Mouse (Mus musculus) CH12.LX (cell line): Measurements from ENCODE around the gene Mkln1. TPM values are rescaled to one million over a fixed set of nuclear protein-coding genes. Genes with fewer than 3 reads are reported as not detected.

Experiments used
- DNase-seq: peaks from one replicate; pipeline ENCODE4 v3.0.0-alpha.2; 2013; ENCODE audit errors: extremely low read depth
- H3K27ac ChIP-seq: 2 replicates; pipeline ENCODE4 v1.5.1; 2012; ENCODE audit warnings: low read depth, mild to moderate bottlenecking, control low read depth, moderate library complexity; ENCODE audit not compliant: insufficient read depth
- H3K27me3 ChIP-seq: replicated peaks from 2 replicates; pipeline ENCODE3; 2012; ENCODE audit warnings: inconsistent platforms
- H3K36me3 ChIP-seq, 2 experiments: replicated peaks in 1 of 2; 2 replicates each; pipeline versions ENCODE3 to v1.6.1; 2012; ENCODE audit warnings: inconsistent platforms in 1 of 2, low read length in 1 of 2, mild to moderate bottlenecking in 1 of 2, mixed read lengths in 1 of 2, moderate library complexity in 1 of 2; ENCODE audit not compliant: control insufficient read depth in 1 of 2, insufficient read depth in 1 of 2
- H3K4me1 ChIP-seq, 2 experiments: 2 replicates each; pipeline ENCODE4 v1.6.1; 2012; ENCODE audit warnings: inconsistent platforms in 1 of 2, moderate library complexity in 1 of 2; ENCODE audit not compliant: insufficient read depth in 2 of 2, control insufficient read depth in 1 of 2
- H3K4me2 ChIP-seq: 2 replicates; pipeline ENCODE4 v1.6.1; 2012; ENCODE audit warnings: low read depth, mild to moderate bottlenecking, control low read depth; ENCODE audit not compliant: poor library complexity, insufficient read depth, severe bottlenecking
- H3K4me3 ChIP-seq, 3 experiments: fragments of 150-350 bp in 1 of 3; sonication (generic) in 1 of 3; replicated peaks in 1 of 3; 2 replicates each; pipeline versions ENCODE3 to v1.5.1; 2011 to 2012; ENCODE audit warnings: low read depth in 2 of 3, low read length in 2 of 3, mild to moderate bottlenecking in 2 of 3, moderate library complexity in 2 of 3, control low read depth in 1 of 3, improper control_type of control experiment in 1 of 3, inconsistent platforms in 1 of 3, mixed read lengths in 1 of 3; ENCODE audit not compliant: poor library complexity in 1 of 3
- H3K79me2 ChIP-seq: replicated peaks from 2 replicates; pipeline ENCODE4 v1.6.1; 2012; ENCODE audit warnings: mild to moderate bottlenecking, moderate library complexity; ENCODE audit not compliant: control insufficient read depth, poor library complexity, insufficient read depth, severe bottlenecking; ENCODE audit errors: extremely low read depth
- H3K9ac ChIP-seq: 2 replicates; pipeline ENCODE4 v1.6.1; 2012; ENCODE audit warnings: low read depth, mild to moderate bottlenecking, control low read depth, moderate library complexity; ENCODE audit not compliant: insufficient read depth
- H3K9me3 ChIP-seq: replicated peaks from 2 replicates; pipeline ENCODE3; 2012; ENCODE audit warnings: low read length, inconsistent platforms, mixed read lengths
- BHLHE40 ChIP-seq: IDR thresholded peaks from 2 replicates; pipeline ENCODE4 v1.6.1; 2011; ENCODE audit warnings: mild to moderate bottlenecking, low read depth, low read length, improper control_type of control experiment
- CHD1 ChIP-seq: IDR thresholded peaks from 2 replicates; pipeline ENCODE4 v1.6.1; 2012; ENCODE audit warnings: low read depth, low read length, improper control_type of control experiment, inconsistent platforms
- CHD2 ChIP-seq: IDR thresholded peaks from 2 replicates; pipeline ENCODE4 v1.6.1; 2011; ENCODE audit warnings: low read length, improper control_type of control experiment
- CTCF ChIP-seq, 2 experiments: IDR thresholded peaks in 1 of 2; conservative IDR thresholded peaks in 1 of 2; 2 replicates each; pipeline ENCODE4 v1.5.1; 2011 to 2012; ENCODE audit warnings: low read depth in 2 of 2, low read length in 2 of 2, improper control_type of control experiment in 1 of 2, inconsistent platforms in 1 of 2, mild to moderate bottlenecking in 1 of 2, moderate library complexity in 1 of 2
- EP300 ChIP-seq: IDR thresholded peaks from 2 replicates; pipeline ENCODE4 v1.6.1; 2011; ENCODE audit warnings: low read length, improper control_type of control experiment
- GABPA ChIP-seq: IDR thresholded peaks from 2 replicates; pipeline ENCODE4 v1.6.1; 2012; ENCODE audit warnings: low read depth, low read length, improper control_type of control experiment, inconsistent platforms; ENCODE audit not compliant: insufficient replicate concordance
- HCFC1 ChIP-seq: IDR thresholded peaks from 2 replicates; pipeline ENCODE4 v1.6.1; 2012; ENCODE audit warnings: low read depth, mild to moderate bottlenecking, inconsistent platforms, low read length, improper control_type of control experiment
- IRF4 ChIP-seq: IDR thresholded peaks from 2 replicates; pipeline ENCODE4 v1.6.1; 2014; ENCODE audit warnings: low read depth, mild to moderate bottlenecking, inconsistent platforms, low read length, improper control_type of control experiment
- JUN ChIP-seq: IDR thresholded peaks from 2 replicates; pipeline ENCODE4 v1.6.1; 2011; ENCODE audit warnings: low read depth, mild to moderate bottlenecking, low read length, improper control_type of control experiment, moderate library complexity; ENCODE audit not compliant: insufficient read depth
- KAT2A ChIP-seq: IDR thresholded peaks from 2 replicates; pipeline ENCODE4 v1.6.1; 2012; ENCODE audit warnings: low read length, improper control_type of control experiment, inconsistent platforms; ENCODE audit not compliant: insufficient replicate concordance
- MAFK ChIP-seq: IDR thresholded peaks from 2 replicates; pipeline ENCODE4 v1.6.1; 2011; ENCODE audit warnings: low read length, improper control_type of control experiment; ENCODE audit not compliant: insufficient replicate concordance
- MAX ChIP-seq: IDR thresholded peaks from 2 replicates; pipeline ENCODE4 v1.6.1; 2011; ENCODE audit warnings: low read length, improper control_type of control experiment
- MYC ChIP-seq: IDR thresholded peaks from 2 replicates; pipeline ENCODE4 v1.6.1; 2011; ENCODE audit warnings: low read depth, mild to moderate bottlenecking, improper control_type of control experiment, low read length
- NELFE ChIP-seq: IDR thresholded peaks from 2 replicates; pipeline ENCODE4 v1.6.1; 2011; ENCODE audit warnings: low read depth, low read length, improper control_type of control experiment
- RAD21 ChIP-seq: IDR thresholded peaks from 2 replicates; pipeline ENCODE4 v1.6.1; 2011; ENCODE audit warnings: low read depth, mild to moderate bottlenecking, low read length, improper control_type of control experiment, moderate library complexity
- SIN3A ChIP-seq: IDR thresholded peaks from 2 replicates; pipeline ENCODE4 v1.6.1; 2012; ENCODE audit warnings: low read length, improper control_type of control experiment, inconsistent platforms
- SMC3 ChIP-seq: IDR thresholded peaks from 2 replicates; pipeline ENCODE4 v1.6.1; 2011; ENCODE audit warnings: low read depth, low read length, improper control_type of control experiment
- TBP ChIP-seq: conservative IDR thresholded peaks from 2 replicates; pipeline ENCODE4 v1.6.1; 2011; ENCODE audit warnings: low read depth, low read length, improper control_type of control experiment
- TCF12 ChIP-seq: IDR thresholded peaks from 2 replicates; pipeline ENCODE4 v1.6.1; 2014; ENCODE audit warnings: low read depth, mild to moderate bottlenecking, inconsistent platforms, low read length, improper control_type of control experiment
- USF1 ChIP-seq: IDR thresholded peaks from 2 replicates; pipeline ENCODE4 v1.6.1; 2014; ENCODE audit warnings: low read depth, mild to moderate bottlenecking, inconsistent platforms, low read length, improper control_type of control experiment
- ZKSCAN1 ChIP-seq: IDR thresholded peaks from 2 replicates; pipeline ENCODE4 v1.6.1; 2012; ENCODE audit warnings: low read depth, inconsistent platforms, low read length, improper control_type of control experiment, borderline replicate concordance
- ZMIZ1 ChIP-seq: IDR thresholded peaks from 2 replicates; pipeline ENCODE4 v1.6.1; 2012; ENCODE audit warnings: low read depth, mild to moderate bottlenecking, inconsistent platforms, low read length, improper control_type of control experiment
- dilution Hi-C: fragments of 300-500 bp; cut with MboI; formaldehyde crosslinking; loops from 2 replicates; pipeline ENCODE4 v1.14.3; 2020; ENCODE audit warnings: low sequenced_read_pairs; ENCODE audit not compliant: extremely low pct_unique_long_range_greater_than_20kb, extremely low pct_ligation_motif_present
- in situ Hi-C: fragments of 300-500 bp; cut with MboI; formaldehyde crosslinking; loops from 3 replicates; pipeline ENCODE4 v1.14.3; 2019; ENCODE audit warnings: low sequenced_read_pairs, low pct_ligation_motif_present, low pct_unique_long_range_greater_than_20kb, mixed read lengths
- polyA plus RNA-seq: library from polyadenylated mRNA; unstranded; fragments of >175 nt; gene quantifications from 2 replicates; pipeline ENCODE4 v1.2.1, GENCODE M21; 2012; ENCODE audit warnings: low read depth; ENCODE audit not compliant: insufficient read length
- total RNA-seq, 2 experiments: library from RNA; depleted of rRNA; stranded (reverse); fragments of 300-350 nt in 1 of 2; fragments of >200 nt in 1 of 2; gene quantifications; 2 replicates each; pipeline ENCODE4 v1.2.3; 2012 to 2014

Mkln1 gene
- total and polyA plus RNA-seq, 3 experiments, result 79.6 to 127 (median 115) TPM

GRCm38 (mm10) chr6:31445258-31445657, 46.7 kb downstream of the Mkln1 start:
- in situ Hi-C loops (no loop called here), dilution Hi-C loops (no loop called here)
- H3K79me2 ChIP-seq, result no peaks in the 10 kb centered on the region; the same call in 1 of the 2 replicates
- H3K4me1 ChIP-seq, result no peaks in the 10 kb centered on the region
- peaks cover 4 to 40% of the 10 kb centered on the region in 2 experiments for H3K36me3 ChIP-seq
- no peak overlapping the region for H3K4me3 ChIP-seq
- TF ChIP-seq CHD1, result no peak
- TF ChIP-seq ZMIZ1, result no peak
- no peak for TF ChIP-seq BHLHE40
- TF ChIP-seq TBP, result no peak
- no peak for TF ChIP-seq ZKSCAN1
- TF ChIP-seq MAFK, result no peak
- no peak for TF ChIP-seq TCF12
- DNase-seq, result no peak
- no peaks in the 10 kb centered on the region for H3K9me3 ChIP-seq
- H3K4me2 ChIP-seq, result no peak overlapping the region
- H3K9ac ChIP-seq, result no peak overlapping the region
- H3K27ac ChIP-seq, result no peak overlapping the region
- no peaks in the 10 kb centered on the region for H3K27me3 ChIP-seq

GRCm38 (mm10) chr6:31453735-31454134, 55.2 kb downstream of the Mkln1 start:
- in situ Hi-C loops, result no loop called here
- DNase-seq, result peak; percentile 33
- TF ChIP-seq ZKSCAN1 (no peak), RAD21 (peak; percentile 65), CTCF (conservative IDR thresholded peaks at IDR 0.05 in 1 of 2, IDR thresholded peaks at IDR 0.05 in 1 of 2; ENCODE audit: low read depth in 2 of 2, low read length in 2 of 2) (peak in 1 of 2 experiments; percentile 73; a peak in 3 of 4 replicates), SMC3 (peak; percentile 57)

GRCm38 (mm10) chr6:31455376-31455775, 56.8 kb downstream of the Mkln1 start:
- H3K9me3 ChIP-seq, result no peaks in the 10 kb centered on the region
- dilution Hi-C loops, result no loop called here
- no peaks in the 10 kb centered on the region for H3K79me2 ChIP-seq
- no peaks in the 10 kb centered on the region for H3K4me1 ChIP-seq
- TF ChIP-seq HCFC1 (no peak), CHD2 (no peak), USF1 (no peak), MAX (no peak), GABPA (no peak), TBP (no peak), SIN3A (no peak), TCF12 (no peak), JUN (no peak), IRF4 (no peak), EP300 (no peak), KAT2A (no peak), MYC (no peak), NELFE (no peak)
- DNase-seq, result no peak
- H3K4me2 ChIP-seq, result no peak overlapping the region
- no peaks in the 10 kb centered on the region for H3K27me3 ChIP-seq
- in situ Hi-C loops, result no loop called here
- no peak overlapping the region for H3K4me3 ChIP-seq
- no peak overlapping the region for H3K9ac ChIP-seq
- no peak overlapping the region for H3K27ac ChIP-seq
- peaks cover 2 to 45% of the 10 kb centered on the region in 2 experiments for H3K36me3 ChIP-seq

More at GRCm38 (mm10) chr6:31453735-31454134, 55.2 kb downstream of the Mkln1 start:
- no peak overlapping the region for H3K9ac ChIP-seq
- H3K79me2 ChIP-seq, result no peaks in the 10 kb centered on the region
- H3K4me3 ChIP-seq, result no peak overlapping the region
- H3K27me3 ChIP-seq, result no peaks in the 10 kb centered on the region
- dilution Hi-C loops, result no loop called here
- H3K27ac ChIP-seq, result no peak overlapping the region
- H3K4me2 ChIP-seq, result no peak overlapping the region
- no peaks in the 10 kb centered on the region for H3K9me3 ChIP-seq
- H3K4me1 ChIP-seq, result no peaks in the 10 kb centered on the region
- peaks cover 1 to 45% of the 10 kb centered on the region in 2 experiments for H3K36me3 ChIP-seq
